Mouse (Mus musculus) midbrain, embryonic 10.5 days (tissue): ENCODE data around the gene Leng1. TPM values are rescaled to one million over a fixed set of nuclear protein-coding genes. Genes with fewer than 3 reads are reported as not detected.
A peak's percentile ranks its signal among the peaks of the same experiment; 100 is the strongest.
"Not testable (repeated sequence)": the region's sequence is repeated elsewhere in the genome, so short reads cannot be mapped to it uniquely, and the experiment has no call there.

Source experiments
- DNase-seq: peaks from one replicate; pipeline ENCODE4 v3.0.0-alpha.2; 2017; ENCODE audit warnings: low spot score
- H3K27ac ChIP-seq: fragments of 300-500 bp; sonication (generic); replicated peaks from 2 replicates; pipeline ENCODE4 v1.5.1; 2016; ENCODE audit warnings: mild to moderate bottlenecking
- H3K27me3 ChIP-seq: fragments of 300-500 bp; sonication (generic); 2 replicates; pipeline ENCODE4 v1.6.1; 2016; ENCODE audit warnings: low read depth, mild to moderate bottlenecking; ENCODE audit not compliant: poor library complexity, severe bottlenecking
- H3K36me3 ChIP-seq: fragments of 300-500 bp; sonication (generic); 2 replicates; pipeline ENCODE4 v1.6.1; 2016; ENCODE audit warnings: mild to moderate bottlenecking, moderate library complexity
- H3K4me1 ChIP-seq: fragments of 300-500 bp; sonication (generic); 2 replicates; pipeline ENCODE4 v1.6.1; 2016
- H3K4me3 ChIP-seq: fragments of 300-500 bp; sonication (generic); 2 replicates; pipeline ENCODE4 v1.5.1; 2016; ENCODE audit warnings: mild to moderate bottlenecking, moderate library complexity
- H3K9me3 ChIP-seq: fragments of 300-500 bp; sonication (generic); replicated peaks from 2 replicates; pipeline ENCODE4 v1.6.1; 2016; ENCODE audit warnings: mild to moderate bottlenecking
- WGBS: fragments of 180-500 bp; shearing (Covaris S2); methylation state at CpG from one replicate; pipeline ENCODE4 v1.1.7; 2016; 5-methylcytosine and 5-hydroxymethylcytosine counted together
- polyA plus RNA-seq: library from polyadenylated mRNA; unstranded; fragments of >200 nt; fragmentation: Nextera tagmentation; extraction: Ambion mirVana; gene quantifications from 2 replicates; pipeline ENCODE4 v1.2.1, GENCODE M21; 2016

Gene Leng1
- polyA plus RNA-seq, 1 experiment from 2014 or later, result 18.0 TPM

DNA sequence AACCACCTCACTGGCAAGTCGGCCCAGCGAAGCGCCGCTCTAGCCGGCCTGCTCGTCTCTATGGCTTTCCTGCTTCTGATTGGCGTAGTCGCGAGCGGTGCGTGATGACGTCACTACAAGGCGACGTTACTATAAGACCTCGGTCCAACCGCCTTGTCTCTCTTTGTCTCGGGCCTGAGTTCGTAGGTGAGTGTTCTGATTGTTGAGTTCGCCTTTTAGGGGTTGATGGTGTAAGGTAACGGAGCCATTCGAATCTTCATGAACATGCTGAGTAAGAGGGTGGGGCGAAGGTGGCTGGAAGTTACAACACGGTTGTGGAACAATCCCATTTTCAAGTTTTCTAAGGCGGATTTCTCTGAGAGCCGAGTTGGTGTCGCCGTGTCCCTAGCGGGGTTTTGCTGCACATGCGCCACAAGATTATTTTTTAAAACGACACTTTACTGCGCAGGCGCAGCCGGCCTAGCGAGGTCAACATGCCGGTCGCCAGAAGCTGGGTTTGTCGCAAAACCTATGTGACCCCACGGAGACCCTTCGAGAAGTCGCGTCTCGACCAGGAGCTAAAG, 38.3 kb upstream of the Leng1 start, which contains the start of gene Rps9:
Gene Rps9, plus strand, starts transcription at position 115 of the 563 bp plus-strand sequence.
- Histone ChIP-seq H3K27ac (peak within 1 kb of the TSS; percentile 96), H3K27me3 (no peaks in the 10 kb centered on the region), H3K9me3 (no peaks in the 10 kb centered on the region), H3K36me3 (peaks cover 70% of the 10 kb centered on the region), H3K4me3 (peak within 1 kb of the TSS; percentile 88), H3K4me1 (peaks cover 28% of the 10 kb centered on the region)
- DNase-seq, result peak; percentile 95
- WGBS, result 1% methylated on average over 42 of the region's 42 CpGs

DNA sequence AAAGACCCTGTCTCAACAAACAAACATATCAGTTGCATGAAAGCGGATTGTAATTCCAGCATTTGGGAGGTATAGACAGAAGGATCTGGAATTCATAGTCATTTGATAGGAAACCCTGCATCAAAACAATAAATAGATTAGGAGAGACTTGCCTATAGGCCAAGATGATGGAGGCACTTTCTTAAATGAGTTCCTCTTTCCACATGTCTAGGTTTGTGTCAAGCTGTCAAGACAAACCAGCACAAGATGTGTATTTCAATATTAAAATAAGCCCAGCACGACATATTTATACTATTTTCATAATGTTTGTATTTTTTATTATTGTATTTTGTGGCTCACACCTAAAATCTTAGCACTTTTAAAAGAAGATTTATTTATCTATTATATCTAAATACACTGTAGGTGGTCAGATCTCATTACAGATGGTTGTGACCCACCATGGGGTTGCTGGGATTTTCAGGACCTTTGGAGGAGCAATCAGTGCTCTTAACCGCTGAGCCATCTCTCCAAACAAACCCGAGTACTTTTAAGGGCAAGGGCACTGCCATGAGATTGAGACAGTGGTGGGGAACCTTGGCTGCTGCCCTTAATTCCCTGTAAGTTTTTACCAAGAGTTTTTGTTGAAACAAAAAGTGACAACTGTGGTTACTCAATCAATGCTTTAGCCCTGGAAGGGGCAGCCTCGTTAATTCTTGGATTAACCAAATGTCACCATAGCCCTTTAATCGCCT, 37.7 kb upstream of the Leng1 start:
- Histone ChIP-seq H3K36me3 (peaks cover 74% of the 10 kb centered on the region), H3K9me3 (no peaks in the 10 kb centered on the region), H3K27ac (peak overlapping the region; percentile 96), H3K4me1 (peaks cover 28% of the 10 kb centered on the region), H3K27me3 (no peaks in the 10 kb centered on the region), H3K4me3 (peak overlapping the region; percentile 88)
- WGBS, result 22% methylated on average over 6 of the region's 6 CpGs
- DNase-seq, result no peak

DNA sequence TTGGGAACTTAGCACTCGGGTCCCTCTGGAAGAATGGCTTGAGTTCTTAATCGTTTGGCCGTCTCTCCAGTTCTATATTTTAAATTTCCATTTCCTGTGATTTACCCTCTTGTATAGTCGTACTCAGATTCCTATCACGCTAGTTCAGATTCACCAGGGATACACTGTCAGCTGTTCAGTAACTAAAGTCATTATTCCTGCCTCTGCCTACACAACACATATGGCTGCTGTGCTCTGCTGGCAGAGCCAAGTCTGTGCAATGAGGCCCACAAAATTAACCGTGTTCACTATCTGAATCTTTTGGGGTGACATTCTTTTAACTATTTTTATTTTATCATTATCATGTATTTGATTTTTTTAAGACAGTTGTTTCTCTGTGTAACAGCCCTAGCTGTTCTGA, 32.8 kb upstream of the Leng1 start:
- H3K4me1 ChIP-seq, result peaks cover 19% of the 10 kb centered on the region
- H3K27me3 ChIP-seq, result no peaks in the 10 kb centered on the region
- H3K36me3 ChIP-seq, result peaks cover 62% of the 10 kb centered on the region
- H3K4me3 ChIP-seq, result no peak overlapping the region
- no peak overlapping the region for H3K27ac ChIP-seq
- H3K9me3 ChIP-seq, result no peaks in the 10 kb centered on the region
- 94% methylated on average over 6 of the region's 6 CpGs for WGBS
- DNase-seq, result no peak

DNA sequence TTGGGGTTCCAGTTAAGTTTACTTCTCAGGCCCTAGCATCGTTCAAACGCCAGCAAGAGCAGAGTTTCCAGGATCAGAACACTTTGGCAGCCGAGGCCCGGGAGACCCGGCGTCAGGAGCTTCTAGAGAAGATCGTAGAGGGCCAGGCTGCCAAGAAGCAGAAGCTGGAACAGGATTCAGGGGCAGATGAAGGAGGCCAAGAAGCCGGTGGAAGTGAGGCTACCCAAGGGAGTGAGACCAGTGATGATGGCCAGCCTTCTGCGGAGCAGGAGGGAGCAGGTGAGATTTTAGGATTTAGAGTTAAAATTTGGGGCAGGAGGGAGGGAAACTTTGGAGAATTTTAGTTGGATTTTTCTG, 29.3 kb upstream of the Leng1 start:
- not testable (repeated sequence) for DNase-seq, H3K9me3 ChIP-seq, H3K27me3 ChIP-seq
- peak overlapping the region; percentile 83 for H3K4me3 ChIP-seq
- 15% methylated on average over 9 of the region's 9 CpGs for WGBS
- H3K36me3 ChIP-seq, result peaks cover 54% of the 10 kb centered on the region
- H3K27ac ChIP-seq, result peak overlapping the region; percentile 92
- peaks cover 25% of the 10 kb centered on the region for H3K4me1 ChIP-seq

DNA sequence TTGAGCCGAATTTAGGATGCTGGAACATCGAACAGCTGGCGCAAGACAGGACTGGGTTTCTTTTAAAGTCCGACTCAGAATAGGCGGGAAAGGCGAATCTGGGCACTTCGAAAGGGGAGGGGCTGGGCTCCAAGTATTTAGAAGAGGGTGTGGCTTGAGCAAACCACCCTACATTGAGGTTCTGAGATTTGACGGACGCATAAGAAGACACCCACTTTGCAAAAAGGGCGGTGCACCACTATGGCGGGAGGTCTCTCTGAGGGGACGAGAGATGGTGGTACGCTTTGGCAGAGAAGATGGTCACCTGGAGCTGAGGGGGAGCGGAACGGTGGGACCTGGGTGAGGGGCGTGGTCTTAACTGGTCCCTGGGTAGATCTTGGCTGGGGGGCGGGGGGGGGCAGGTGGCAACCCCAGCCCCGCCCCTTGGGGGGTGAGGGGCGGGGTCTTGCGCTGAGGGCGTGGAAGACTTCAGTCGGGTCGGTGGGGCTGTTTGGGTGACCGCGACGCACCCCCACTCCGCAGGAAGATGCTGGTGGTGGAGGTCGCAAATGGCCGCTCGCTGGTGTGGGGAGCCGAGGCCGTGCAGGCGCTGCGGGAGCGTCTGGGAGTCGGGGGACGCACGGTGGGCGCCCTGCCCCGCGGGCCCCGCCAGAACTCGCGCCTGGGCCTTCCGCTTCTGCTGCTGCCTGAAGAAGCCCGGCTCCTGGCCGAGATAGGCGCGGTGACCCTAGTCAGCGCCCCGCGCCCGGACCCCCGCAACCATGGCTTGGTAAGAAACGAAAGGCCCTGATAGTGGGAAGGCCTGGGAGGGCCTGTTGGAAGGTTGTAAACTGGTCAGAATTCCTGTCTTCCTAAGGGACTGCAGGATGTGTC, 28.7 kb upstream of the Leng1 start:
- Histone ChIP-seq H3K27me3 (no peaks in the 10 kb centered on the region), H3K9me3 (no peaks in the 10 kb centered on the region), H3K27ac (peak overlapping the region; percentile 92), H3K36me3 (peaks cover 48% of the 10 kb centered on the region), H3K4me1 (peaks cover 25% of the 10 kb centered on the region), H3K4me3 (peak overlapping the region; percentile 83)
- DNase-seq, result peak; percentile 77
- WGBS, result under 1% methylated on average over 48 of the region's 55 CpGs

DNA sequence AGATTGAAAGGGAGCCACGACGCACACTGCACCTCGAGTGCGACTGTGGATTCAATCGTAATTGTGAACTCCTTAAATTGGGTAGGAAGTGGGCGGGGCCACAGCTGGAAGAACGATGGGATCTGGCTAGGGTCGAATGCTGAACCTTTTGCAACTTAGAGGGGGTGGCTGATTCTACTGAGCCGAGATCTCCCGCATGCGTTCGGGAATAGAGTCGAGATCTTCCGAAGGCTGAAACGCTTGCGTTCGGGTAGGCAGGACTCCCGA, 28.1 kb upstream of the Leng1 start:
- Histone ChIP-seq H3K4me1 (peaks cover 25% of the 10 kb centered on the region), H3K36me3 (peaks cover 43% of the 10 kb centered on the region), H3K27me3 (no peaks in the 10 kb centered on the region), H3K27ac (peak overlapping the region; percentile 92), H3K9me3 (no peaks in the 10 kb centered on the region), H3K4me3 (peak overlapping the region; percentile 83)
- 0% methylated on average over 18 of the region's 18 CpGs for WGBS
- no peak for DNase-seq

DNA sequence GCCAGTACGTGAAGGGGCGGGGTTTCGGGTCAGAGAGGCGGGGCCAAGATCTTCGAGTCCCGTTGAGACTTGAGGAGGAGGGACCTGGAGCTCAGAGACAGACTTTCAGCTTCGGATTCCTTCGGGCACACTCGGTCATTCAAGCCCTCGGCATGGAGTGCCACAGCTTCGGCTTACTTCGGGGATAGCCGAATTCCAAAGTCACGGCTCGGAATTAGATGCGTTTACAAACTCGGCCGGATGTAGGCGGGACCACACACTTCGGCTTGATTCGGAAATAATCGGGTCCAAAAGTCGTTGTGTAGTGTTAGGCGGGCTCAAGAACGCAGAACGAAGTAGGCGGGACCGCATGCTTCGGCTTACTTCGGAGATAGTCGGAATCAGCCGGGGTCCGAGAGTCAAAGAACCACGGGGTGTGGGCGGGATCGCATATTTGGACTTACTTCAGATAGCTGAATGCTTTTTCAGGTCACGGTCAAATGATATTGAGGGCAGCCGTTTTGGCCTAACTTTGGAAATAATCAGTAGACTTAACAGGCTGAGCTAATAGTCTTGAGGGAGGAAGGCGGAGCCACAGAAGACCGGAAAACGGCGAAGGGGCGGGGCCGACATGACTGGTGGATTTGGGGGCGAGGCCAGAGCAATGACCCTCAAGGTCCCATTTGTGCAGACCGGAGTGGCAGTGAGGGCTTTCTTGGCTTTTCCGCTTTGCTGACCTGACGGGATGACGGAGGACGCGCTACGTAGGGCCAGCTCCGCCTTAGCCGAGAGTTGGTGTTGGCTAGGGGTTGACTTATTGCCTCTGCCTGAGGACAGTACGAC, 27.6 kb upstream of the Leng1 start, which contains the start of gene Mboat7:
Gene Mboat7, minus strand, starts transcription at position 537 of the 822 bp plus-strand sequence.
- peak within 1 kb of the TSS; percentile 92 for H3K27ac ChIP-seq
- H3K9me3 ChIP-seq, result no peaks in the 10 kb centered on the region
- peak; percentile 95 for DNase-seq
- peaks cover 41% of the 10 kb centered on the region for H3K36me3 ChIP-seq
- peak within 1 kb of the TSS; percentile 83 for H3K4me3 ChIP-seq
- under 1% methylated on average over 55 of the region's 55 CpGs for WGBS
- H3K27me3 ChIP-seq, result no peaks in the 10 kb centered on the region
- peaks cover 25% of the 10 kb centered on the region for H3K4me1 ChIP-seq

DNA sequence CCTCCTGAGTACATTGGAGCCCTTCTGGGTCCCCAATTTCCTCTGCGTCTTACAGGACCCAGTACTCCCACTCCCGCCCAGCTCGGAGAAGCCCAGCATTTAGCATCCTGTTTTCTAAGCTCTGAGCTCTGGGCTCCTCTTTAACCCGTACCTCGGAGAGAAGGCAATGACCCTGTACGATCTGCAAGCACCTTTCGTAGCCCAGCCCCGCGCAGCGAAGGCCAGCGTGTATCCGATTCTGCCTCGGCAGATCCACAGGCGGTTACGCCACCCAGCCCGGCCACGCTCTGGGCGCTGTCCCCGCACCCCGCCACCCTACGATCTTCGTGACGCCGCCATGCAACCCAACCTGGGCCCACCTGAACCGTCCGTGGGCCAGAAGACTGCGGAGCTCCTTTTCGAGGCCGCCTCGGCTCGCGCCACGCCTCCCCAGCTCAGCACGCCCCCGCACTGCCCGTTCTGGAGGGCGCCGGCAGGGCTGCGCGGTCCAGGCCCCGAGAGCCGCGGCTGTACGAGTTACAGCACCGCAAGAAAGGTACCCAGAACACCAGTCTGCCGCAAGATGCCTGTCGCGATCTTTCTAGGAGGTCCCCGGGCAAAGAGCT, 26.8 kb upstream of the Leng1 start, which contains the start of gene Tsen34:
Gene Tsen34, plus strand, starts transcription at position 482 of the 605 bp plus-strand sequence.
- 0% methylated on average over 49 of the region's 49 CpGs for WGBS
- peak within 1 kb of the TSS; percentile 83 for H3K4me3 ChIP-seq
- no peaks in the 10 kb centered on the region for H3K9me3 ChIP-seq
- no peak for DNase-seq
- H3K27me3 ChIP-seq, result no peaks in the 10 kb centered on the region
- peaks cover 25% of the 10 kb centered on the region for H3K4me1 ChIP-seq
- H3K36me3 ChIP-seq, result peaks cover 39% of the 10 kb centered on the region
- H3K27ac ChIP-seq, result peak within 1 kb of the TSS; percentile 92

DNA sequence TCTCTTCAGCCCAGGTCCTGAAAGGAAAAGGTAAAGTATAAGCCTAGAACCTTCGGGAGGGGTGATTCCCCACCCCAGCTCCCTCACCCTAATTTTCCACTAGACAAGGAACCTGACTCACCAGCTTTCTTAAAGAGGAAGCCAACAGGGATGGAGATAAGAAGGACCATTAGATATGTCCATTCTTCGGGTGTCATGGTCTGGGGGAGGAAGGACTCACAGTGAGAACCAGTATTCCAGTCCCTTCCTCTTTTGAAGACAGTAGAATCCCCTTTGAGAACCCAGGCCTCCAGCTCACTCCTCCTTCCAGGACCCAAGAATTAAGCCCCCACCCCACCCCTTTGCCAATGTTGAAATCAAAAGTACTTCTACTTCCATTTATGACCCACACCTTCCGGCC, 26.3 kb upstream of the Leng1 start:
- H3K9me3 ChIP-seq, result no peaks in the 10 kb centered on the region
- H3K27ac ChIP-seq, result peak overlapping the region; percentile 92
- WGBS, result 44% methylated on average over 3 of the region's 3 CpGs
- no peaks in the 10 kb centered on the region for H3K27me3 ChIP-seq
- peaks cover 39% of the 10 kb centered on the region for H3K36me3 ChIP-seq
- DNase-seq, result no peak
- H3K4me1 ChIP-seq, result peaks cover 25% of the 10 kb centered on the region
- H3K4me3 ChIP-seq, result peak overlapping the region; percentile 83

DNA sequence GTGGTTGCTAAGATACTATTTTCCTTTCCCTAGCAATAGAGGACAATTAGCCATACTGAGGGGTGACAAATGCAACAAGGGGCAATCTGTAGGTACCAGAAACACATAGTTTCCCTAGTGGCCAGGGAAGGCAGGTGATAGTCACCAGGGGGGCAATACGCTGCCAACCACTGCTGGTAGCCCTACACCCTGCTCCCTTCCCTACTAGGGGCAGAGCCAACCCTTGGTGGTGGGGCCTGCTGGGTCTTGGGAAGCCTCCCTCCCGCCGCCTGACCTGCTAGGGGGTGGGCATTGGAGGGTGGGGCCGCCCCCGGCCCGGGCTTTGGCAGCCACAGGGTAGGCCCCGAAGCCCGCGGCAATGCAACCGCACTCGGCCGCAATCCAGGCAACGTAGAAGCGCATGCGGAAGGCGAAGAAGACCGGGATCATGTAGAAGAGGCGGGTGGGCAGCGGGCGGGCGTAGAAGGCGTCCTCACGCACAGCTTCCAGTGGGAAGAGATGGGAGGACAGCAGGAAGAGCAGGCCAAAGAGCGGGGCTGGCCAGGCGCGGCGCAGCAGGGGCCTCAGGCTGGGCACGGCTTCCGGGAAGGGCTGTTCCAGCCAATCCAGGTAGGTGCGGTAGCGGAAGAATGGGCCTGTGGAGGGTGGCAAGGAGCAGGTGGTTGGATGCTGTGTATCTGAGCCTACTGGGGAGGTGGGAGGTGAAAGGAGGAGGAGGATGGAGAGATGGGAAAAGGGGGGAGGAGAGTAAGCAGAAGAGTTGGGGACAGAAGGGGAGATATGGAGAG, 20.0 kb upstream of the Leng1 start:
- DNase-seq, result no peak
- Histone ChIP-seq H3K4me3 (peak overlapping the region; percentile 8; the same call in 1 of the 2 replicates), H3K27me3 (no peaks in the 10 kb centered on the region), H3K36me3 (peaks cover 45% of the 10 kb centered on the region), H3K4me1 (peaks cover 25% of the 10 kb centered on the region), H3K9me3 (peaks cover 3% of the 10 kb centered on the region; the same call in 1 of the 2 replicates), H3K27ac (peak overlapping the region; percentile 78)
- 82% methylated on average over 31 of the region's 31 CpGs for WGBS

DNA sequence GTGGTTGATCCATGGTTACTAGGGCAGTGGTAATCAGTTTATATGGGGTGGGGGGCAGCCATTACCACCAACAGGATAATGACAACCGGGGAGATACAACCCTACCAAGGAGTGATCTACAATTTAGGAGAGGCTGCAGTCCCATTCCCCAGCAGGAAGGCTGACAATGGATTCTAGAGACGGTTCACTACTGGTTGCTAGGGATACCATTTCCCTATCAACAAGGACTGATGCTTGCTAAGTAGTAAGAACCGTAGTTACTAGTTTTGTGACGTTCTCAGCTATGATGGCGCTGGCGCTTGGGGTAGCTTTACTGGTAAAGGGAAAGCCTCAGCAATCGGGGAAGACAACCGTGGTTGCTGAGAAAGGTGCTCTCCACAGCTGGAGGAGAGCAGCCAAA, 19.1 kb upstream of the Leng1 start:
- 0 out of 2 replicates have a peak overlapping the region, but pooled peaks have one; percentile 0 for H3K4me3 ChIP-seq
- 82% methylated on average over 8 of the region's 8 CpGs for WGBS
- peaks cover 3% of the 10 kb centered on the region; the same call in 1 of the 2 replicates for H3K9me3 ChIP-seq
- no peak for DNase-seq
- peaks cover 45% of the 10 kb centered on the region for H3K36me3 ChIP-seq
- peaks cover 25% of the 10 kb centered on the region for H3K4me1 ChIP-seq
- H3K27me3 ChIP-seq, result no peaks in the 10 kb centered on the region
- H3K27ac ChIP-seq, result peak overlapping the region; percentile 78
